Mouse (Mus musculus) gastrocnemius, adult 8-10 months (tissue): Measurements from ENCODE around the gene Mvb12b. TPM values are rescaled to one million over a fixed set of nuclear protein-coding genes. Genes with fewer than 3 reads are reported as not detected.

Experiments used
- DNase-seq, 2 experiments: peaks; one replicate each; pipeline ENCODE4 v3.0.0; 2022; ENCODE audit warnings: low spot score in 2 of 2
- total RNA-seq, 4 experiments: library from RNA; stranded (reverse); gene quantifications; 2 replicates each; pipeline ENCODE4 v1.2.4; 2022

Gene Mvb12b
- total RNA-seq, 4 experiments from 2014 or later: 31.9 to 41.4 (median 34.4) TPM

GRCm38 (mm10) chr2:33785596-33785995 is 102.2 kb downstream of the Mvb12b start:
- DNase-seq: no peak

- DNase-seq: no peak
These were observed 103.0 kb downstream of the Mvb12b start for GRCm38 (mm10) chr2:33784721-33785120.

GRCm38 (mm10) chr2:33783419-33783818 is 104.3 kb downstream of the Mvb12b start:
- no peak for DNase-seq

- no peak for DNase-seq
These were observed 105.9 kb downstream of the Mvb12b start for GRCm38 (mm10) chr2:33781655-33782400.

- no peak for DNase-seq
These were observed 109.3 kb downstream of the Mvb12b start for GRCm38 (mm10) chr2:33778466-33778865.

- no peak for DNase-seq
These were observed 110.7 kb downstream of the Mvb12b start for GRCm38 (mm10) chr2:33777051-33777450.

- DNase-seq: no peak
These were observed 112.9 kb downstream of the Mvb12b start for GRCm38 (mm10) chr2:33774884-33775283.

- DNase-seq: no peak
These were observed 113.6 kb downstream of the Mvb12b start for GRCm38 (mm10) chr2:33774106-33774505.

- DNase-seq: peak; percentile 21 to 30
These were observed 115.3 kb downstream of the Mvb12b start for GRCm38 (mm10) chr2:33772439-33772838.

- DNase-seq: no peak
These were observed 116.4 kb downstream of the Mvb12b start for GRCm38 (mm10) chr2:33771388-33771787.

GRCm38 (mm10) chr2:33770526-33771130 is 117.1 kb downstream of the Mvb12b start:
- DNase-seq: no peak

- no peak for DNase-seq
These were observed 123.3 kb downstream of the Mvb12b start for GRCm38 (mm10) chr2:33764476-33764875.

- no peak for DNase-seq
These were observed 125.5 kb downstream of the Mvb12b start for GRCm38 (mm10) chr2:33762210-33762609.

- DNase-seq: no peak
These were observed 127.2 kb downstream of the Mvb12b start for GRCm38 (mm10) chr2:33760571-33760991.

GRCm38 (mm10) chr2:33759447-33759846 is 128.3 kb downstream of the Mvb12b start:
- no peak for DNase-seq

- no peak for DNase-seq
These were observed 132.1 kb downstream of the Mvb12b start for GRCm38 (mm10) chr2:33755633-33756020.

GRCm38 (mm10) chr2:33754980-33755632 is 132.6 kb downstream of the Mvb12b start:
- no peak for DNase-seq

GRCm38 (mm10) chr2:33754317-33754633 is 133.5 kb downstream of the Mvb12b start:
- no peak for DNase-seq

GRCm38 (mm10) chr2:33753630-33754316 is 134.0 kb downstream of the Mvb12b start:
- DNase-seq: peak; percentile 74 to 78

- DNase-seq: no peak
These were observed 137.1 kb downstream of the Mvb12b start for GRCm38 (mm10) chr2:33750611-33751010.

- peak; percentile 50 to 63 for DNase-seq
These were observed 141.3 kb downstream of the Mvb12b start for GRCm38 (mm10) chr2:33746471-33746870.

- no peak for DNase-seq
These were observed 142.0 kb downstream of the Mvb12b start for GRCm38 (mm10) chr2:33745724-33746123.
